Mouse (Mus musculus) monocyte, adult 5-6 weeks (primary cell): ENCODE measurements at regions not wholly inside any gene's neighbourhood (a gene's known extent, or its start where the extent isn't known, plus 50 kb on each side); places are given as distances from the start of the nearest gene placed in this dataset.
"Not testable (repeated sequence)": the region's sequence is repeated elsewhere in the genome, so short reads cannot be mapped to it uniquely, and the experiment has no call there.

Experiments used
- ATAC-seq: fragments of 153-309, 156-312 bp; replicated peaks from 2 replicates; pipeline ENCODE4 v1.8.0; 2017; ENCODE audit warnings: mild to moderate bottlenecking; ENCODE audit not compliant: low TSS enrichment, insufficient number of reproducible peaks, severe bottlenecking, poor library complexity, low FRiP score

- ATAC-seq, result no peak
These were observed 128.2 kb downstream of the Snx18 start for GRCm38 (mm10) chr13:113489951-113490822.

DNA sequence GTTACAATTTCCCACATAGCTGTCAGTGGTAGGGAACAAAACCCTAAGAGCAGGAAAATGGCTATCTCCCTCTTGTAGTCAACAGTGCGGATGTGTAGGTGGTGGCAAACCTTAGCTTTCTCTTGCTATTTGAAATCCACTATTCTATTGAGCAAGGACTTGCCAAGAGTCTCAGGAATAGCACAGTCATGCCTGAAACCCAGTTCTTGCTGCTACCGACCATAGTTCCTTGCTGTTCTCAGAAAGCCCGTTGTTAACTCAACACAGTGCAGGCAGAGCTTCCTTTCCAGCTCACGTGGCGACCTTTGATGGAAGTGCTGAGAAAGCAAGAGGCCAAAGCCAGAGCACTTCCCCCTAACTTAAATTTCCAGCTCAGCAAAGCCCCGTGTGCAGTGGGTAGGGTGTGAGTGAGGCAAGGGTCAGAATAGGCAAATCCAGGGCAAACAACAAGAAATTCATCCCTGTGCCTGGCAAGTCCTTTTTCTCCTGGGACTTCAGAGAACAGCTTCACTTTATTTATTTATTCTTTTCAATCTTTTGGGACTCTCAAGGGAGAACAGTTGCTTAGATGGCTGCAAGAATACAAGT lies 131.9 kb downstream of the Snx18 start:
- peak; percentile 67 for ATAC-seq

- ATAC-seq, result peak; percentile 83
These were observed 132.9 kb downstream of the Snx18 start for GRCm38 (mm10) chr13:113485511-113485910.

- ATAC-seq, result no peak
These were observed 134.1 kb downstream of the Snx18 start for GRCm38 (mm10) chr13:113484159-113484762.

DNA sequence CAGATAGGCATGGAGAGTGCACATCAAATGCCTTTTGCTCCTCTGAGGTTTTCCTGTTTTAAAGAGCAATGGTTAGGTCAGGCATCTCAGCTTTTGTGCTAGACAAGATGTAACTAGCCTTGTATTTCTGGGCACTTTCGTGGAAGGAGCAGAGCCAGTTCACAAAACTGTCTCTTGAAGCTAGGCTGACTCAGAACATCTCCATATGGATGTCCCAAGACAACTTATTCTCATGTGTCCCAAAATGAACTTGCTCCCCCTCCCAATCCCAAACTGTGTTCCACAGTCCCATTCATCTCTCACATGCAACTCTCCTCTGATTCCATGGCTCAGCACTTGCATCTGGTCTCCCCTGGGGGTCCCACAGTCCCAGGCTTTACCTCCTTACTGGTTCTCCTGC lies 135.5 kb downstream of the Snx18 start:
- no peak for ATAC-seq

GRCm38 (mm10) chr13:113477901-113478510 lies 140.4 kb downstream of the Snx18 start:
- ATAC-seq, result no peak

- ATAC-seq, result no peak
These were observed 147.4 kb downstream of the Snx18 start for GRCm38 (mm10) chr13:113470822-113471557.

GRCm38 (mm10) chr13:113464190-113465064 lies 153.9 kb downstream of the Snx18 start:
- ATAC-seq, result no peak

GRCm38 (mm10) chr13:113463420-113463819 lies 154.9 kb downstream of the Snx18 start:
- no peak for ATAC-seq

DNA sequence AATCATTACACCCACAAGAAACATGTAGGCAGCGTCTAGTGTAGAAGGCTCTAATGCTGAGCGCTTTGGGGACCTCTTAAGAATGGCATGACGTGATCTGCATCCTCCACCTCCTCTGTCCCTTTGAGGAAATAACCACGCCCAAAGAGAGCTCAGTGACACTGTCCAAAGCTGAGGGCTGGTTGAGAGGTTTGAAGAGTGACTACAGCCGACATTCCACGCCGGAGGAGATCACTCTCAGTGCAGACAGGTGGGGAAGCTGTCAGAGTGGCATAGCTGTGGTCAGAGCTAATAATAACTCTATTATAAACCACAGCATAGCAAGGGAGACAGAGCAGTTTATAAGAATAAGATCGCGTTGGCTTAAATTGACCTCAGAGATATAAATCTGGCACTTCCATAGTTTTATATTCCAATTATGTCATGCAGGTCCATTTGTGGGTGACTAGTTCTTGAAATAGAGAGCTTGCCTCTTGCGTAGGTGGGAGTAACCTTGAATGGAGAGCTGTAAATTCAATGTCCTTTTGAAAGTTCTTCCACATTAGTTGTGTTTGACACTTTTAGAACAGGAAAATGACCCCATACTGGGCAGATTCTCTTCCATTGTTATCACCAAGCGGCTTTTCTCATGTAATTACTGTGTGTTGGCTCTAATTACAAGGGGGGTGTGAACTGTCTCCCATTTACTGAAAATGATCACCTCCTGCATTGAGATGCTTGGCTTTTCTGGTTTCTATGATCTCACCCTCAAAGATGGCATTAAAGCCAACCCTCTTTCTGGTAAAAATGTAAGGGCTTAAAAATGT lies 161.7 kb downstream of the BC067074 start:
- ATAC-seq, result peak; percentile 63; the same call in 1 of the 2 replicates

DNA sequence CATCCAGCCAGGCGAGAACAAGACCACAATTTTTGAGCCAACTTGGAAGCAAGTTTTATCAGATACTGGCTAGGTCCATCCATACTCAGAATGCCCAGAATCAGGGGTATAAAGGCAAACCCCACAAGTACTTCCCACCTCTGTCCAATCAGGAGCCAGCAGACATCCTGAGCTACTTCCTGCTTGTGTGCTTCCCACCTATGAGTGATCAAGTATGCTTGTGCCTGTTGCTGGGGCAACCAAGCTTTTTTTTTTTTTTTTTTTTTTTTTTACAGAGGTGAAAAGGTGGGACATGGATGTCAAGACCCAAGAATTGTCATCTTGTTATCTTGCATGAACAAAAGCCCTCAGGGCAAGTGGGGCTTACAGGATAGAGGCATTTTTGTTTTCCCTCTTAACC lies 155.4 kb downstream of the BC067074 start:
- no peak for ATAC-seq

GRCm38 (mm10) chr13:113446226-113446625 lies 153.3 kb downstream of the BC067074 start:
- peak; percentile 47; the same call in 1 of the 2 replicates for ATAC-seq

- not testable (repeated sequence) for ATAC-seq
These were observed 151.5 kb downstream of the BC067074 start for GRCm38 (mm10) chr13:113444481-113444880.

GRCm38 (mm10) chr13:113443078-113443477 lies 150.1 kb downstream of the BC067074 start:
- no peak for ATAC-seq

GRCm38 (mm10) chr13:113442169-113442568 lies 149.2 kb downstream of the BC067074 start:
- no peak for ATAC-seq

GRCm38 (mm10) chr13:113440137-113440536 lies 147.2 kb downstream of the BC067074 start:
- ATAC-seq, result no peak

DNA sequence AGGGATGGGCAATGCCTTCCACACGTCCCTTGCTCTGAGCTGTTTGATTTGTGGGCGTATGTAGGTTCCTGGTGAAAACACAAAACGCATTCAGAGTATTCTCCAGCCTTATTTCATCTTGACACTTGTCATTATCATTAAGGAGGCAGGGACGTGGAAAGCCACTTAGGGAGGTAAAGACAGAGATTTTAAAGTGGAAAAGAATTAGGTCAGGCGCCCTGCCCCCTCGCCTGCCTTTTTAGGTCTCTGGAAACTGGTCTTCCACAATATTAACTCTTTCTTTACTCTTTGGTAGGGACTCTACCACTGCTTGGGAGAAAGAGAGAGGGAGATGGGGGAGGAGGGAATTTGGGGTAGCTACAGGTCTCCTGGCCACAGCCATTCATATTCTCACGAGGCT lies 146.6 kb downstream of the BC067074 start:
- no peak for ATAC-seq
